Mouse (Mus musculus) cortical plate, adult 2 months (tissue): ENCODE measurements around the gene Wdtc1.

Experiments
- CTCF ChIP-seq: fragments of 200-500 bp; IDR thresholded peaks from 2 replicates; pipeline ENCODE4 v1.5.1; 2011; ENCODE audit warnings: mild to moderate bottlenecking, control low read depth, low read length; ENCODE audit not compliant: insufficient read depth; ENCODE audit errors: extremely low read depth
- POLR2A ChIP-seq: fragments of 200-500 bp; IDR thresholded peaks from 2 replicates; pipeline ENCODE4 v1.6.1; 2011; ENCODE audit warnings: mild to moderate bottlenecking, low read length, control low read depth; ENCODE audit not compliant: insufficient read depth; ENCODE audit errors: extremely low read depth

DNA sequence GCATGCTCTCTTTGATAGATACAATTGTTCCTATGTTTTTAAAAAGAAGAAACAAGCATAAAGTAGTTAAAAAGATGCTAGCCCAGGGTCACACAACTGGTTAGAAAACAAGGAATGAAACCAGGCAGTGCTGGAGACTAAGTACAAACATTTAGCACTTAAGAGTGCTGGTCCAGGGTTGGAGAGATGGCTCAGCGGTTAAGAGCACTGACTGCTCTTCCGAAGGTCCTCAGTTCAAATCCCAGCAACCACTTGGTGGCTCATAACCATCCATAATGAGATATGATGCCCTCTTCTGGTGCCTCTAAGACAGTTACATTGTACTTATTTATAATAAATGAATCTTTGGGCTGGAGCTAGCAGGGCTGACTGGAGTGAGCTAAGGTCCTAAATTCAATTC is 13.1 kb downstream of the Wdtc1 start:
- TF ChIP-seq CTCF (no peak), POLR2A (no peak)
